Mouse (Mus musculus): Measurements from ENCODE around the gene Troap.

Troap gene

DNA sequence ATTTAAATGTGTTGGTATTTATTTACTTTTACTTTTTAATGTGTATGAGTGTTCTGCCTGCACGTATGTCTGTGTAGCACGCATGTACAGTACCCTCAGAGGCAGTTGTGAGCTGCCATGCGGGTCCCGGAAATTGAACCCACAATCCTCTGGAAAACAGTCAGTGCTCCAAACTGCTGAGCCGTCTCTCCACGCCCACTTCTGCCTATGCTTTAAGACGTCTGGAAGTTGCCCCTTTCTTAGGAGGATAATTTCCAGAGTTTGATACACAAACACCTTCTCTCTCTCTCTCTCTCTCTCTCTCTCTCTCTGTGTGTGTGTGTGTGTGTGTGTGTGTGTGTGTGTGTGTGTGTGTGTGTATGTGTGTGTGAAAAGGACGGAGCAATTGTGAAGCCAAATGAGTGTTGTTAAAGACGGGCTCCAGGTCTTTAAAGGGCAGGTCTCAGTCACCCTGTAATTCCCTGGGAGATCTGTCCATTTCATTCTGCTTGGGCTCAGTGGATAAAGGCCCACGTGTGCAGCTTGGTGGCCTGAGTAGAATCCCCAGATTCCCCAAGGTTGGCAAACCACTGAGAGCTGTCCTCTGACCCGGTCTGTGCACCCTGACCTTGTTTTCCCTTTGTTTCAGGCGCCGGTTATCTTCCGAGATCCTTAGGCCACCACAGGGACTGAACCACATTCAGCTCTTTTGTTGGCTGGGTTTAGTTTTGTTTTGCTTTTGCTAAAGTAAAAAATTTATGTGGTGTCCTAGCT lies 40.1 kb downstream of the Troap start:
- no peak for DNase-seq (ENCODE audit: low read depth)

GRCm38 (mm10) chr15:99115065-99115423 lies 40.7 kb downstream of the Troap start:
- DNase-seq (ENCODE audit: low read depth): no peak

- DNase-seq (ENCODE audit: low read depth): no peak
Measured at GRCm38 (mm10) chr15:99116539-99116938, 42.2 kb downstream of the Troap start.

- no peak for DNase-seq (ENCODE audit: low read depth)
Measured at GRCm38 (mm10) chr15:99120814-99121213, 46.4 kb downstream of the Troap start.

DNA sequence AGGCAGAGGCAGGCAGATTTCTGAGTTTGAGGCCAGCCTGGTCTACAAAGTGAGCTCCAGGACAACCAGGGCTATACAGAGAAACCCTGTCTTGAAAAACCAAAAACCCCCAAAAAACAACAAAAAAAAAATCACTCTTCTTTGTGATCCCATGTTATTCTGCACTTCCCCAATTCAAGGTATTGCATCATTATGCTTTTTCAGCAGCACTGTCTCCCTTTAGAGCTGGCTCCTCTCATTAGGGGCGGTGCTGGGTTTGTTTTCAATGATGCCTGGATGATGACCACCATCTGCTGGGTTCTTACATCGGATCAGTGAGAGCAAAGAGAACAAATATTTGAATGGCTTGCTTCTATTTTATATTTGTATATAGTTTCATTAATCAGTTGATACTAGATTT lies 48.3 kb downstream of the Troap start:
- DNase-seq (ENCODE audit: low read depth): no peak

DNA sequence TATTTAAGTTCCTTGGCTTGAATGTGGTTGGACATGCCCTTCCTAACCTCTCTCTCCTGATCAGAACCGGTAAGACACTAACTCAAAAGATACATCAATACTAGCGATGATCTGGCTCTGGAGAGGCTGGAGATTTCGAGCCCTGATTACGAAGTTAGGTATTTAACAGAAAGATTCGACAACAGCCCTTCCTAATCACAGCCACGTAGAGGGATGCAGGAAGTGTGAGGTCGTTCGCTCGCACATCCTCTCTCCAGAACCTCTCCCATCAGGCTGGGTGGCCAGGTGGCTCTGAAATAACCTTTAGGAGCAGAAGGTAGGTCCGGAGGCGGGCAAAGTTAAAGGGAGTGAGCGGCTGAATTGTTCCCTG lies 51.3 kb downstream of the Troap start, which contains the start of gene Spats2:
Gene Spats2, plus strand, starts transcription at position 206 of the 370 bp plus-strand sequence.
- DNase-seq (ENCODE audit: low read depth): no peak

DNA sequence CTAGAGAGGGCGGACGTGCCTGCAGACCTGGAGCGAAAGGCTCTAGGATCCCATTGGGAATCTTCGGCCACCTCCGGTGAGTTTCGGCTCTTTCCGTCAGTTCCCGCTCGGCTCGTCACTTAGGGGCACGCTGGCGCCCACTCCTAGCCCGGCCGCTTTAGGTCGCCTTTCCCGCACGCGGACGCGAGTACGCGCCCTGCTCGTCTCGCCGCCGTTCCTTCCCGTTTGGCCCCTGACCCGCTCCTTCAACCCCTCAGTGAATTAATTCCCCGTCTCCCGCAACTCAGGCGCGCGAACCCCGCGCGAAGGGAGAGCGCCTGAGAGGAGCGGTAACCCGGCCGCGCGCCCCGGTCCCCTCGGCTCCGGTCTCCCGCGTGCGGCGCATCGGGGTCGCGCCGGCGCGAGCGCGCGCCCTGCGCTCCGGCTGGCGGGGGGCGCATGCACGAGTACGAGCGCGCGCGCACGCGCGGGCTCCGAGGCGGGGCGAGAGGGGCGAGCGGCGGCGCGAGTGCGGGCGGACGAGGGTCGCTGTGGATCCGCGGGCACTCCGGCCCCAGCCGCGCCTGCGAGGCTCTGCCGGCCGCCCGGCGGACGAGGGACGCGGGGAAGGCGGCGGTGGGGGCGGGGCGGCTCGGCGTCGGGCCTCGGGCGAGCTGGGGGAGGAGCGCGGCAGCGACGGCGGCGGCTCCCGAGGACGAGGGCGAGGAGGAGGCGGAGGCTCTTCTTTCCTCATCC lies 51.9 kb downstream of the Troap start:
- DNase-seq (ENCODE audit: low read depth): no peak

DNA sequence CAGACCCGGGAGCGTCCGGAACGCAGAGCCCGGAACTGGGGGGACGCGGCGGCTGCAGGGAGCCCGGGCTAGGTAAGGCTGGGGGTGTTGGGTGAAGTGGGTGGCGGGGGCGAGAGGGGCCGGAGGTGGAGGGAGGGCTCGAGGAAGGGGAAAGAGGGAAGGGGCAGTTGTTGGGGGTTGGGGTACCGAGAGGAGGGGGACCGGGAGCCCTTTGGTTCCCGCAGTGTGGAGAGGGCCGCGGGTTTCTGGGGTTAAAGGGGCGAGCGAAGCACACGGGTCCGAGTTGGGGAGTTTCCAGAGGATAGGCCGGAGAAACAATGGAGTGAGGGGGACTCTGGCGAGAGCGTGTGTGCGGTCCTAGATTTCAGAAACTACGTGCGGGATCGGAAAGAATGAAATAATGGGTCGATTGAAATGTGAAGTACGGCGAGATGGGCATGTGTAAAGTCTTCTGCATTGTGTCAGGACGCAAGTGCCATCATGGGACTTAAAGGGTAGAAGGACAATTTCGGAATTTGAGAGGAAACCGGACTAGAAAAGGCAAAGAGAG lies 52.5 kb downstream of the Troap start:
- DNase-seq (ENCODE audit: low read depth): no peak

DNA sequence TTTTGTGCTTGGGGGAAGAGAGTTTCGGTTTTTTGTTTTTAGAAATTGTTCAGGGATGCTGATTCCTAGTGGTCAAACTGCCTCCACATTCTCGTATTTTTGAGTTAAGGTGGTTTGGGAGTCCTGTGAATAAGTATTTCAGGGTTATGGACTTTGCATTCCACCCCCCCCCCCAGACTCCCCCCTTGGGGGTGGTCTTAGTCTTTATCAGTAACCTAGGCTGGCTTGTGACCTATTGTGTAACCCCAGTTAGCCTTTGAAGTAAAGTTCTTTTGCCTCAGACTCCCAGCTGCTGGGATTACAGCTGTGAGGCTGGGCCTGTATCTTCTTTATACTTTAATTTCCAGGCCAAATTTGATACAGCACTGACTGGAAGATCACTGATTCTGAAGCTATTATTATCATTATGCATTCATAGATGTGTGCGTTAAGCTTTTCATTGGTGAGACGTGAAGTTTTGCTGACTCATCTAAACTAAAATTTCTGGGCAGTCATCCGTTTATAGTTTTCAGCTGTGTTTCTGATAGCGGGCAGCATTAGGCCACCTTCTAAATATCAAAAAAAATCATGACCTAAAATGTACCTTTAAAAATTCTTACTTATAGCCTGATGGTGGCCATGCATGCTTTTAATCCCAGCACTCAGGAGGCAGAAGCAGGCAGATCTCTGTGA lies 53.6 kb downstream of the Troap start:
- DNase-seq (ENCODE audit: low read depth): no peak

DNA sequence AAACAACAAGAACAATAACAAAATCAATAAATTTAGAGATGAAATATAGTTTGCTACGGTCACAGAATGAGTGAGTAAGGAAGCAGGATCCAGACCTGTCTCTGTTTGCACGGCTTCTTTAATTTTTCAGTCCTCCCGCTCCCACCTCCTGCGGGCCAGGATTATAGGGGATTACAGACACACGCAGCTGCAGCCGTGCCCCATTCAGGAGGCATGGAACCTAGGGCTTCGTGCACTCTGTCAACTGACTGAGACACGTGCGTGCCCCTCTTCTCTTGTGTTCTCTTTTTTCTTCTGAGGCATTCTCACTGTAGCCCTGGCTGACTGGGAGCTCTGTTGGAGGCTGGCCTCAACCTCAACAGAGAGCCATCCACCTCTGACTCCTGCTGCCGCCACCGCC lies 55.1 kb downstream of the Troap start:
- no peak for DNase-seq (ENCODE audit: low read depth)

GRCm38 (mm10) chr15:99129956-99130910 lies 55.9 kb downstream of the Troap start:
- DNase-seq (ENCODE audit: low read depth): no peak
